ENCODE assay signal across 24 mouse cellular contexts in genomic region chr8:106941806-106942205, GRCm38 (mm10). TPM values are rescaled to one million over a fixed set of nuclear protein-coding genes. Genes with fewer than 3 reads are reported as not detected.
DNase-seq lines count a peak whose midpoint lies in the region; ATAC-seq and TF ChIP-seq lines count a peak whose summit lies in the region.
"Had no signal": no experiment of that assay in that cellular context is flagged by ENCODE, and none has a peak within 500 bp of the region (broad histone marks: within the 10 kb centered on the region; RNA-seq: fewer than 3 reads in every experiment).

No protein-coding gene starts in this region.

- TF ChIP-seq POLR2A in myocyte (IDR thresholded peaks at IDR 0.05; ENCODE audit: insufficient read length, low read depth), result no peak

- intact Hi-C loops in heart, postnatal 25 days (cut with DNase I), result no loop called here

- H3K27me3 ChIP-seq in liver, postnatal 0 days (ENCODE audit: insufficient read depth, low read length), result 0 out of 2 replicates have a peak, but pooled peaks cover 8% of the 10 kb centered on the region
- H3K27me3 ChIP-seq in myocyte (ENCODE audit: control insufficient read depth, insufficient read depth, insufficient read length), result no peaks in the 10 kb centered on the region
- no peaks in the 10 kb centered on the region for H3K27me3 ChIP-seq in kidney, embryonic 15.5 days
- H3K27me3 ChIP-seq: hindbrain, embryonic 12.5 days; Patski had no signal

- no peak for TF ChIP-seq EP300 in liver, postnatal 0 days (IDR thresholded peaks at IDR 0.05; ENCODE audit: low read depth)

- H3K9ac ChIP-seq in liver, postnatal 0 days (replicated peaks), result no peak overlapping the region
- H3K9ac ChIP-seq in kidney, embryonic 15.5 days, result no peak overlapping the region
- H3K9ac ChIP-seq: hindbrain, embryonic 12.5 days had no signal

- H3ac ChIP-seq in myocyte (ENCODE audit: control insufficient read depth, insufficient read length), result no peak overlapping the region

- H3K27ac ChIP-seq in liver, postnatal 0 days (ENCODE audit: low read depth), result no peak overlapping the region
- H3K27ac ChIP-seq in kidney, embryonic 15.5 days, result no peak overlapping the region
- H3K27ac ChIP-seq: embryonic facial prominence, embryonic 10.5 days; forebrain, embryonic 10.5 days; hindbrain, embryonic 12.5 days had no signal

- no peak overlapping the region for H3K4me2 ChIP-seq in liver, postnatal 0 days (ENCODE audit: low read depth, low read length)
- no peak overlapping the region for H3K4me2 ChIP-seq in myocyte (ENCODE audit: low read depth)
- no peak overlapping the region for H3K4me2 ChIP-seq in kidney, embryonic 15.5 days
- H3K4me2 ChIP-seq: heart, embryonic 11.5 days; hindbrain, embryonic 12.5 days had no signal

- no peaks in the 10 kb centered on the region for H3K9me3 ChIP-seq in liver, postnatal 0 days (ENCODE audit: low read length)
- no peaks in the 10 kb centered on the region for H3K9me3 ChIP-seq in kidney, embryonic 15.5 days (replicated peaks)
- H3K9me3 ChIP-seq: embryonic facial prominence, embryonic 10.5 days; forebrain, embryonic 10.5 days; G1E; hindbrain, embryonic 12.5 days had no signal

- no peaks in the 10 kb centered on the region for H3K36me3 ChIP-seq in liver, postnatal 0 days (replicated peaks; ENCODE audit: insufficient read depth, low read length)
- no peaks in the 10 kb centered on the region for H3K36me3 ChIP-seq in myocyte (ENCODE audit: control insufficient read depth, insufficient read depth)
- H3K36me3 ChIP-seq in kidney, embryonic 15.5 days, result no peaks in the 10 kb centered on the region
- H3K36me3 ChIP-seq: hindbrain, embryonic 12.5 days had no signal

- WGBS in liver, postnatal 0 days (ENCODE audit: insufficient replicate concordance), result 80% methylated on average over 3 of the region's 3 CpGs
- WGBS in kidney, embryonic 15.5 days, result 82% methylated on average over 3 of the region's 3 CpGs

- no peak overlapping the region for H3K4me3 ChIP-seq in liver, postnatal 0 days (ENCODE audit: low read depth, low read length)
- no peak overlapping the region for H3K4me3 ChIP-seq in myocyte
- no peak overlapping the region for H3K4me3 ChIP-seq in kidney, embryonic 15.5 days (replicated peaks)
- H3K4me3 ChIP-seq: embryonic facial prominence, embryonic 10.5 days; forebrain, embryonic 10.5 days; hindbrain, embryonic 12.5 days had no signal

- peak; percentile 43 for DNase-seq in heart, adult 18-20 months
- DNase-seq in heart, postnatal 25 days (ENCODE audit: low spot score), result no peak
- no peak for DNase-seq in liver, postnatal 0 days
- no peak for DNase-seq in liver
- DNase-seq: adrenal gland, adult 2 months; adrenal gland, postnatal 36 days; cerebellum, adult 2 months; cerebellum, postnatal 10 days; gastrocnemius, postnatal 14 days; heart, postnatal 36 days had no signal

- H3K79me2 ChIP-seq in myocyte (ENCODE audit: control insufficient read depth, insufficient read depth), result peaks cover 83% of the 10 kb centered on the region

- no peak for TF ChIP-seq CTCF in liver, postnatal 0 days (IDR thresholded peaks at IDR 0.05; ENCODE audit: low read depth)

- ATAC-seq in liver, postnatal 0 days, result peak; percentile 48; the same call in 1 of the 2 replicates
- ATAC-seq in kidney, embryonic 15.5 days (replicated peaks; ENCODE audit: low FRiP score), result no peak
- ATAC-seq: activated CD4-positive, CD25-positive, alpha-beta regulatory T cell, adult 4 months; CD4-positive, CD25-positive, alpha-beta regulatory T cell, adult 4 months; forebrain, embryonic 14.5 days; hindbrain, embryonic 16.5 days; inflammation-experienced regulatory T-cells, adult 6 months; intestine, postnatal 0 days; Patski had no signal

- H3K4me1 ChIP-seq in liver, postnatal 0 days (ENCODE audit: insufficient read depth), result peaks cover 7% of the 10 kb centered on the region
- H3K4me1 ChIP-seq in kidney, embryonic 15.5 days, result peaks cover 26% of the 10 kb centered on the region

TF ChIP-seq in myocyte, 11 proteins besides CTCF, POLR2A, EP300 and RAD21:
- peak; percentile 47; the same call in 1 of the 2 replicates for TF ChIP-seq CEBPB (IDR thresholded peaks at IDR 0.05; ENCODE audit: insufficient read depth, poor library complexity, severe bottlenecking)
- TF ChIP-seq TCF3 (IDR thresholded peaks at IDR 0.05; ENCODE audit: insufficient read length, low read depth), result no peak

RNA-seq across cellular contexts. Expression of gene Sntb2, which starts 6.3 kb away (rescaled TPM):
- total RNA-seq in heart, adult 18-20 months (2021), result 1 to 10 TPM; 9.6 to 9.7 TPM
- 10 to 100 TPM; 12.9 to 13.0 TPM for total RNA-seq in heart, postnatal 25 days (2021)
- polyA plus RNA-seq in liver, postnatal 0 days (2015; fragmentation: Nextera tagmentation; extraction: Ambion mirVana), result 1.8 and 1.9 TPM in 2 replicates
- polyA plus RNA-seq in myocyte (2012; fragmentation: generic; extraction: Trizol), result 5.6 TPM
- polyA plus RNA-seq in kidney, embryonic 15.5 days (2015; fragmentation: Nextera tagmentation; extraction: Ambion mirVana), result 15.6 and 16.4 TPM in 2 replicates

RNA-seq across cellular contexts. Expression of gene Utp4, which starts 48.4 kb away (rescaled TPM):
- 10 to 100 TPM; 21.4 to 22.7 TPM for total RNA-seq in heart, adult 18-20 months (2021)
- 10 to 100 TPM; 17.7 to 19.1 TPM for total RNA-seq in heart, postnatal 25 days (2021)
- polyA plus RNA-seq in liver, postnatal 0 days (2015; fragmentation: Nextera tagmentation; extraction: Ambion mirVana), result 20.7 and 22.4 TPM in 2 replicates
- 45.8 TPM for polyA plus RNA-seq in myocyte (2012; fragmentation: generic; extraction: Trizol)
- 85.8 and 86.4 TPM in 2 replicates for polyA plus RNA-seq in kidney, embryonic 15.5 days (2015; fragmentation: Nextera tagmentation; extraction: Ambion mirVana)

Comparison
In these comparisons a context has a peak if more than half of its experiments do, and no peak if none do; other contexts are left out.
1. DNase-seq: peak in heart, adult 18-20 months (2 of 2); none in heart, postnatal 25 days (single experiment), liver, postnatal 0 days (single experiment) and liver (single experiment).